Mouse (Mus musculus) bone marrow, adult 2 months (tissue): ENCODE results near the gene Rxfp4.

Experiments used
- CTCF ChIP-seq: fragments of 200-500 bp; IDR thresholded peaks from 2 replicates; pipeline ENCODE4 v1.5.1; 2011; ENCODE audit warnings: low read length, control low read depth; ENCODE audit not compliant: control insufficient read depth, insufficient read depth
- POLR2A ChIP-seq: fragments of 200-500 bp; IDR thresholded peaks from 2 replicates; pipeline ENCODE4 v1.6.1; 2011; ENCODE audit warnings: low read depth, mild to moderate bottlenecking, control low read depth, low read length, borderline replicate concordance; ENCODE audit not compliant: control insufficient read depth

GRCm38 (mm10) chr3:88635506-88636275 is 17.3 kb downstream of the Rxfp4 start:
- TF ChIP-seq CTCF, result no peak
- TF ChIP-seq POLR2A, result no peak
